Mouse (Mus musculus): ENCODE measurements around the gene Psma6.
A peak's percentile ranks its signal among the peaks of the same experiment; 100 is the strongest.
"Not testable (repeated sequence)": the region's sequence is repeated elsewhere in the genome, so short reads cannot be mapped to it uniquely, and the experiment has no call there.

The Psma6 gene

DNA sequence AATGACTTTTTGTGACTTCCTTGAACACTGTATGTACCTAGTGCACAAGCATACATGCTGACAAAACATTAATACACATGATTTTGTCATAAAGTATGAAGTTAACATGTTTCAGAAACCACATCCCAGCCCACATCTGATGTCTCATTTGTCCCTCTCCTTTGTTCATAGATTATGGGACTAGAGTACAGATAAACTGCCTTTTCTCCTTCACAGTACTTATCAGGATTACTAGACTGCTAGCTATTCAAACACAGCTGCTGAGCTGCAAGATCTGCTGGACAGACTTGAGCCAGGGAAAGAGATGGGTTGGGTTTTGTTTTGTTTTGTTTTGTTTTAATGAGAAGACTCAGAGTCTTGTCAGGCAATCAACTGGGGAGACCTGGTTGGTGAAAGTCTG is 8.1 kb downstream of the Psma6 start:
- DNase-seq (ENCODE audit: low spot score in 2 of 2), result no peak

- DNase-seq (ENCODE audit: low spot score in 2 of 2), result no peak
Observed at GRCm38 (mm10) chr12:55392733-55393577, 8.9 kb downstream of the Psma6 start.

GRCm38 (mm10) chr12:55395601-55396000 is 11.6 kb downstream of the Psma6 start:
- not testable (repeated sequence) for DNase-seq (ENCODE audit: low spot score in 2 of 2)

GRCm38 (mm10) chr12:55396536-55396935 is 12.5 kb downstream of the Psma6 start:
- DNase-seq (ENCODE audit: low spot score in 2 of 2), result no peak

- no peak for DNase-seq (ENCODE audit: low spot score in 2 of 2)
Observed at GRCm38 (mm10) chr12:55397544-55398239, 13.7 kb downstream of the Psma6 start.

GRCm38 (mm10) chr12:55398240-55399127 is 14.5 kb downstream of the Psma6 start:
- DNase-seq (ENCODE audit: low spot score in 2 of 2), result peak; percentile 59 to 86

- DNase-seq (ENCODE audit: low spot score in 2 of 2), result no peak
Observed at GRCm38 (mm10) chr12:55399128-55399677, 15.2 kb downstream of the Psma6 start.

DNA sequence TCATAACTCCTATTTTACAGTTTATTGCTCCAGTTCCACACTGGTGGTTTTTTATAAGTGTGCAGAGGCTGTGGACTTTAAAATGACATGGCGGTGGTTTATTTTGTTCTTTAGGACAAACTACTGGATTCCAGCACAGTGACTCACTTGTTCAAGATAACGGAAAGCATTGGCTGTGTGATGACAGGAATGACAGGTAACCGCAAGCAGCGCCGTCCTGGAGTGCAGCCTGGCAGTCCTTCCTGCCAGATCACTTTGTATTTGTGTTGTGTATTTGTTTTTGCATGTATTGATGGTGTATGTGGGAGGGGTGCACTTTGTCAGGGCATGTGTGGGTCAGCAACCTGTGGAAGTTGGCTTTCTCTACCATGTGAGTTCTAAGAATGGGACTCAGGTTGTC is 23.9 kb downstream of the Psma6 start:
- DNase-seq (ENCODE audit: low spot score in 2 of 2), result no peak

- no peak for DNase-seq (ENCODE audit: low spot score in 2 of 2)
Observed at GRCm38 (mm10) chr12:55415255-55415654, 31.2 kb downstream of the Psma6 start.

DNA sequence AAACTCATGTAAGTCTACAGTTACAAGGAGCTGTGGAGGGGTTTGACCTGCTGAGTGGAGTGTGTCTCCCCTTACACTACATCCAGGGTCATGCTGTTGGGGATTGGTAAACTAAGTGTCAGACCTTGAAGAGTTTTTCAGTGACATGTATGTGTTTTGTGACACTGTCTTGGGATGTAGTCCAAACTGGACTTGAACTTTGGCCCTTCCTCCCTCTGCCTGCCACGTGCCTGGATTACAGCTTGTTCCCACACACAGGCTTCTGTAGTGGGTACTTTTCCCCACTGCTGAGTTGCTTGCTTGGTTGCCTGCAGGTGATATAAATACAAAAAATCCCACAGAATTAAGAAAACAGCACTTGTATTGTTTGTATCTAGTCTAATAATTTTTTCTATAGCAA is 31.7 kb downstream of the Psma6 start:
- no peak for DNase-seq (ENCODE audit: low spot score in 2 of 2)

GRCm38 (mm10) chr12:55420220-55420619 is 36.2 kb downstream of the Psma6 start:
- DNase-seq (ENCODE audit: low spot score in 2 of 2), result no peak

DNA sequence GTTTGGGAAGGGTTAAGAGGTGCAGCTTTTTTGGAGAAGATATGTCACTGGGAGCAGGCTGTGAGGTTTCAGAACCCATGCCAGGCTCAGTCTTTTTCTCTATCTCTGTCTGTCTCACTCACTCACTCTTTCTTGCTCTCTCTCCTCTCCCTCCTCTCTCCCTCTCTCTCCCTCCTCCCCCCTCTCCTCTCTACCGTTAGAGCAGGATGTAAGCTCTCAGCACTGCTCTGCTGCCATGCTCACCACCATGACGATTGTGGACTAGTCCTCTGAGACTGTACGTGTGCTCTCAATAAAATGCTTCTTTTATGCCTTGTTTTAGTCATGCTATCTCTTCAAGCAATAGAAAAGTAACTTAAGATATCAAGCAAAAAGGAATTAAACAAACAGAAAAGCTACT is 38.0 kb downstream of the Psma6 start:
- no peak for DNase-seq (ENCODE audit: low spot score in 2 of 2)

DNA sequence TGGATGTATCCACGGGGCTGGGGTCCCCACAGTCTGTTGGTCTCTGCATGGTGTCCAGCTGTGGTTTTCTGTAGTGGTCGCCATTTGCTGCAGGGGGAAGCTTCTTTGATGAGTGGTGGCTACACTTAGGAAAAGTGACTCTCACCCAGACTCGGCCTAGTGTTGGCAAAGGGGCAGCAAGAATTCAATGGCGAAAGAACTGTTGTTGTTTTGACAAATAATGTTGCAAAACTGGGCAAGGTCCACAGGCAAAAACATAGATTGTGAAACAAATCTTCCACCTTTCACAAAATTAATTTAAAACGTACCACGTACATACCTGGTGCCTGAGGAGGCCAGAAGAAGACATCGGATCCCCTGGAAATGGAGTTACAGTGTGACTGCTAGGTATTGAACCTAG is 42.3 kb downstream of the Psma6 start:
- DNase-seq (ENCODE audit: low spot score in 2 of 2), result no peak

GRCm38 (mm10) chr12:55429201-55429600 is 45.2 kb downstream of the Psma6 start:
- DNase-seq (ENCODE audit: low spot score in 2 of 2), result no peak

DNA sequence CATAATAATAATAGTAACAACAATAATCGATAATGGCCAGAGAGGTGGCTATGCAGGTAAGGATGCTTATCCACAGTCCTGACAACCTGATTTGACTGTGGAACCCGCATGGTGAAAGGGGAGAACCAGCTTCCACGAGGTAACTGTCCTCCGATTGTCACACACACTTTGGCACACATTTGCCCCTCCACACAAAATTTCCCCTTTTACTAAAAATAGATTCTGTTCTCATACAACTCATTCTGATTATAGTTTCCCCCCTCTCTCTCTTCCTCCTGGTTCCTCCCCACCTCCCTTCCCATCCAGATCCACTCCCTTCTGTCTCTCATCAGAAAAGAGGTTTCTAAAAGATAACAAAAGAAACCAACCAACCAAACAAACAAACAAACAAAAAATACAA is 45.9 kb downstream of the Psma6 start:
- DNase-seq (ENCODE audit: low spot score in 2 of 2), result no peak

- no peak for DNase-seq (ENCODE audit: low spot score in 2 of 2)
Observed at GRCm38 (mm10) chr12:55432284-55432919, 48.4 kb downstream of the Psma6 start.

DNA sequence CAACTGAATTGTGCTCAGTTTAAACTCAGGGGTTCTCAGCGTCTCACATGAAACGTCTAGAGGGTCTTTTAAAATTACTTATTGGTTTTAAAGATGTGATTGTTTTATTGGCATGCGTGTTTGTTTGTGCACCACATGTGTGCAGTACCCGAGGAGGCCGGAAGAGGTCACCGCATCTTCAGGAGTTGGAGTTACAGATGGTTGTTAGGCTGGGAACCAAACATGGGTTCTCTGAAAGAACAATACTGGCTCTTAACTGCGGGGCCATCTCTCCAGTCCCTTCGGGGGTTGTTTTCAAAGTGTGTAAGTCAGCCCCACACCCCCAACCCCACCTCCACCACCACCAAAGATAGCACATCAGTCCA is 48.9 kb downstream of the Psma6 start:
- no peak for DNase-seq (ENCODE audit: low spot score in 2 of 2)

DNA sequence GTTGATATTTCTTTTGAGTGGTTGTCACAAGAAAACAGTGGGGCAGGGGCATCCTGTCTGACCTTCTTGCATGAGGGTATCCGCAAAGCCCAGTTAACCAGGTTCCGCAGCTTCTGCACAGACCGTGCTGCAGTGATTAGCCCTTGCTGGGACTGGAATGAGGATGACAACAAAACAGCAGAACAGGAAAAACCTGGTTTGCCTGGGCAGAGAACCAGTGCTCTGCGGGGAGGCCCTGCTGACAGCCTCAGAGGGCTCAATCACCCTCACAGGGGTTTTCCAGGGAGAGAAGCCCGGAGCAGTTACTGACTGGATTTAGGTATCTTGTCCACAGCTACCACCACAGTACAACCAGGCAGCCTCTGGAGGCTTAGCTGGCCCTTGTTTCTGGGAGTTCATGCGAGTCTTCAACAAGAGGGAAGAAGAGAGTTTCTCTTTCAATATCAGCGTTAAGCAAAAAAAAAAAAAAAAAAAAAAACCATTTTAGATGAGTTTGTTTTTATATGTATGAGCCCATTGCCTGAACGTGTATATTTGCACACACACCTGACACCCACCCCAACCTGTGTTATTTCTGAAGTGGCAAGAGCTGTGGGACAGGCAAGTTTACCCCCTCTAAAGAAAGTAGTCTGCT is 49.9 kb downstream of the Psma6 start:
- DNase-seq (ENCODE audit: low spot score in 2 of 2), result no peak

DNA sequence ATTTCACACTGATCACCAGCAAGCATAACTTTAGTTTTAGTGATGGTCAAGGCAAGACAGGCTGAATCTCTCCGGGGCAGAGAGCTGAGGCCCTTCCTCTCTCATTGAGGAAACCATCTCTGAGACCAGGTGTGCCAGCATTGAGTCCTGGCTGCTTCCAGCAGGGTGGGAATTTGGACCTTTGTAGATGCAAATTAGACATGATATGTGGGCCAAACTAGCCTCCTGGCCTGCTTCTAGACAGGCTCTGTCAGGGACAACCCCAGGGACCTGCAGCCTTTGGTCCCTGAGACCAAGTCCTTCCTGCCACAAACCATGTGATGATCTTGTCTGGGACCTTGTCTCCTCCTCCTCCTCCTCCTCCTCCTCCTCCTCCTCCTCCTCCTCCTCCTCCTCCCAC is 51.1 kb downstream of the Psma6 start:
- DNase-seq (ENCODE audit: low spot score in 2 of 2), result no peak

DNA sequence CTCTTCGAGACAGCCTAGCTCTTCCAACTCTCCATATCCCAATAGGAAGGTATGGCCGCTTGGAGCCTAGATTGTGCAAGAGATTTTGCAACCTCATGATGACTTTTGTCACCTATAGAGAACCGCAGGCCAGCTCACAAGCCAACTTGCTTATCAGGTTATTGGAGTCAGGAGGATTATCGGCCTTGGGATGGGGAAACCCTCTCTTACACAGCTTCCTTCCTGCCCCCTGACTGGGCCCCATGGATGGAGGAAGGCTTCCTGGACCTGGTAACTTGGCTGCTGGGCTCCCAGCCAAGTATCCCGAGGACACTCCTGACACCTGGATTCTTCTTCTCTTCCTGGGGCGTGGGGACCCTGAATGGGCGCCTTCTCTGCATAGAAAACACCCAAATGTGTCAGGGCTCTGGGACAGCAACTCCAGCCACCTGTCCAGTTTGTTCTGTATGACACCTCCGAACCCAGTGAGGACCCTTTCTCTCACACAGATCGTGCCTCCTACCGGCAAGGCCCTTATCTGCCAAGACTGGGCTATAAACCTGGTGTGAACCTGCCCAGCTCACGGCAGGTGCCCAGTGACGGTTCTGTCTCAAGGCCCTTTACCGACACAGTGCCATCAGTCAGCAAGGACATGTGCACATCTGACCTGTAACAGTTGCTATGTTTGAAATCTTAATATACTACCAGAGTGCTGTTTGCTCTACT is 53.3 kb downstream of the Psma6 start:
- DNase-seq (ENCODE audit: low spot score in 2 of 2), result no peak

Data from left cerebral cortex, adult 9 months (tissue).